Mouse (Mus musculus) spleen, adult 2 months (tissue): ENCODE results near the gene Paxbp1. TPM values are rescaled to one million over a fixed set of nuclear protein-coding genes. Genes with fewer than 3 reads are reported as not detected.

Experiments used
- DNase-seq, 2 experiments: peaks; one replicate each; pipeline versions ENCODE4 v3.0.0 to v3.0.0-alpha.2; 2012 to 2021; ENCODE audit warnings: low spot score in 2 of 2, low read depth in 1 of 2
- H3K27ac ChIP-seq: fragments of 200-500 bp; 2 replicates; pipeline ENCODE4 v1.5.1; 2012; ENCODE audit warnings: low read length, inconsistent platforms; ENCODE audit not compliant: insufficient read depth
- H3K27me3 ChIP-seq: fragments of 200-500 bp; 2 replicates; pipeline ENCODE4 v1.6.1; 2012; ENCODE audit warnings: mild to moderate bottlenecking, moderate library complexity, low read length, inconsistent platforms; ENCODE audit not compliant: control insufficient read depth, insufficient read depth
- H3K36me3 ChIP-seq: fragments of 200-500 bp; 2 replicates; pipeline ENCODE4 v1.6.1; 2012; ENCODE audit warnings: mild to moderate bottlenecking, low read length, inconsistent platforms; ENCODE audit not compliant: control insufficient read depth, insufficient read depth
- H3K4me1 ChIP-seq: fragments of 200-500 bp; 2 replicates; pipeline ENCODE4 v1.6.1; 2011; ENCODE audit warnings: inconsistent platforms; ENCODE audit not compliant: control insufficient read depth, insufficient read depth, insufficient read length
- H3K4me3 ChIP-seq: fragments of 200-500 bp; 2 replicates; pipeline ENCODE4 v1.5.1; 2011; ENCODE audit warnings: mild to moderate bottlenecking, inconsistent platforms; ENCODE audit not compliant: insufficient read depth, insufficient read length; ENCODE audit errors: extremely low read depth
- CTCF ChIP-seq: fragments of 200-500 bp; IDR thresholded peaks from 2 replicates; pipeline ENCODE4 v1.5.1; 2011; ENCODE audit warnings: mild to moderate bottlenecking, inconsistent platforms; ENCODE audit not compliant: insufficient read depth, insufficient read length, insufficient replicate concordance; ENCODE audit errors: extremely low read depth
- POLR2A ChIP-seq: fragments of 200-500 bp; IDR thresholded peaks from 2 replicates; pipeline ENCODE4 v1.6.1; 2011; ENCODE audit warnings: low read depth, low read length, inconsistent platforms
- WGBS: fragments of 180-500 bp; shearing (Covaris S2); methylation state at CpG from one replicate; pipeline ENCODE4 v1.1.7; 2018; 5-methylcytosine and 5-hydroxymethylcytosine counted together
- polyA plus RNA-seq: library from polyadenylated mRNA; depleted of rRNA; stranded (reverse); fragments of >200 nt; gene quantifications from 2 replicates; pipeline ENCODE4 v1.2.3, GENCODE M21; 2012

Paxbp1 gene
- polyA plus RNA-seq, 1 experiment = 10.4 TPM

DNA sequence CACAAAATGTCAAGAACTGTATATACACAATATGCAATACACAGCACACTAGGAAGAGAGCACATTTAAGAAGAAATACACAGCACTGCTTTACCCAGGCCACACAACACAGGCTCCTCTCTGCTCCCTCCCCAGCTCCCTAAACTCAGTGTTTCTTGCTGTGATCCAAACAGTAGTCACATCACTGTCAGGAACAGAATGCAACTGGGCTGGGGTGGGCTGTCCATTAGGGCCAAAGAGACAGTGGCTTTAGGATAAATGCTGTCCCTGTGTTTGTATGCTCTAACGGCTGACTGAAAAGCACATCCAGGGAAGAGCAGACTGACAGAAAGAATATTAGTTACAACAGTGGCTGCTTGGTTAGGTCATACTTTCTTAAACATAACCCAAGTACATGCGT, 14.4 kb downstream of the Paxbp1 start:
- Histone ChIP-seq H3K27ac (no peak overlapping the region), H3K36me3 (peaks cover 46% of the 10 kb centered on the region), H3K4me1 (no peaks in the 10 kb centered on the region), H3K27me3 (no peaks in the 10 kb centered on the region), H3K4me3 (no peak overlapping the region)
- WGBS = 97% methylated on average over 2 of the region's 2 CpGs
- no peak for TF ChIP-seq POLR2A
- no peak for TF ChIP-seq CTCF
- DNase-seq = no peak

DNA sequence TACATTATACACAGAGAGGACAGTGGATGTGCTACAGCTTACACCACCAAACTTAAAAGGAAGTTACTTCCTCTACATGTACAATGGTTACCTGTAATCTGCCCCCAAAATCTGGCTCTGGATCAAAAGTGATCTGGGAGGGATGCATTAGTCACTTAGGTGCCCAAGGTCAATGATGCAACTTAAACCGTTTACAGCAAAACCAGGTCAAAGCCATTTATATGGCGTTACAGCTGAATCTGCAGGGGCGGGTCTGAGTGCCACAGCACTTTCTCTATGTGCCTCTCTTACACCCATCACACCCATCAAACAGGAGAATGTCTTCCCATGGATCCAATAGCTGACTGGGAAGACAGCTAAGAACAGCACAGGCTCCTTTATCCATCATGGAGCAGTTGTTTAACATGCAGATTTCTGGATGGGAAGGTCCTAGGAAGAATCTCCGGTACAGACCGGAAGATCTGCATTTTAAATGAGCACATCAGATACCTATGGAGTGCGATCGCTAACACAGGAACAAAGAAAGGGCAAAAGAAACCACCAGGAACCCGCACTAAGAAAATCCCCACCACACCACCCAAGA, 15.1 kb downstream of the Paxbp1 start:
- peaks cover 46% of the 10 kb centered on the region for H3K36me3 ChIP-seq
- H3K27me3 ChIP-seq = no peaks in the 10 kb centered on the region
- WGBS = 95% methylated on average over 8 of the region's 8 CpGs

GRCm38 (mm10) chr16:91026290-91026689, 18.1 kb downstream of the Paxbp1 start:
- H3K27ac ChIP-seq = no peak overlapping the region
- DNase-seq = no peak
- H3K4me1 ChIP-seq = no peaks in the 10 kb centered on the region
- WGBS = 95% methylated on average over 4 of the region's 4 CpGs
- peaks cover 48% of the 10 kb centered on the region for H3K36me3 ChIP-seq
- H3K4me3 ChIP-seq = no peak overlapping the region
- TF ChIP-seq CTCF = no peak
- TF ChIP-seq POLR2A = no peak
- no peaks in the 10 kb centered on the region for H3K27me3 ChIP-seq

More for the DNA sequence above, 15.1 kb downstream of the Paxbp1 start:
- Histone ChIP-seq H3K4me1 (no peaks in the 10 kb centered on the region), H3K27ac (no peak overlapping the region), H3K4me3 (no peak overlapping the region)
- no peak for TF ChIP-seq POLR2A
- TF ChIP-seq CTCF = no peak
- no peak for DNase-seq

DNA sequence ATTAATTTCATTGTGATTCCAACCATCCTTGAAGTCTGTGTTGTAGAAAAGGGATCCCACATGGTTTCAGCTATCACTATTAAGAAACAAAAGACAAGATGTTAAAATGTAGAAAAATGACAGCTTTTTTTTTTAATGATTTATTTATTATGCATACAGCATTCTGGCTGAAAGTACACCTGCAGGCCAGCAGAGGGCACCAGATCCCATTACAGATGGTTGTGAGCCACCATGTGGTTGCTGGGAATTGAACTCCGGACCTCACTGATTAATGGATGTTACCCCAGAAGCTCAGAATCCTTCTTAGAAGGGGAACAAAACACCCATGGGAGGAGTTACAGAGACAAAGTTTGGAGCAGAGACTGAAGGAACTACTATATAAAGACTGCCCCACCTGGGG, 21.0 kb downstream of the Paxbp1 start:
- Histone ChIP-seq H3K27ac (no peak overlapping the region), H3K4me1 (no peaks in the 10 kb centered on the region; the same call in 1 of the 2 replicates), H3K4me3 (no peak overlapping the region), H3K27me3 (no peaks in the 10 kb centered on the region), H3K36me3 (peaks cover 45% of the 10 kb centered on the region)
- WGBS = 97% methylated on average over 1 of the region's 1 CpGs
- TF ChIP-seq CTCF (peak; percentile 5; the same call in 1 of the 2 replicates), POLR2A (no peak)
- no peak for DNase-seq

GRCm38 (mm10) chr16:91020842-91021483, 23.4 kb downstream of the Paxbp1 start:
- peaks cover 36% of the 10 kb centered on the region for H3K36me3 ChIP-seq
- 62% methylated on average over 10 of the region's 10 CpGs for WGBS
- H3K27ac ChIP-seq = peak overlapping the region; percentile 29

GRCm38 (mm10) chr16:91019476-91019875, 24.9 kb downstream of the Paxbp1 start:
- no peak overlapping the region for H3K4me3 ChIP-seq
- TF ChIP-seq POLR2A (no peak), CTCF (no peak)
- no peak overlapping the region for H3K27ac ChIP-seq
- H3K36me3 ChIP-seq = peaks cover 29% of the 10 kb centered on the region
- 90% methylated on average over 4 of the region's 4 CpGs for whole genome bisulfite sequencing
- DNase-seq = no peak
- no peaks in the 10 kb centered on the region; the same call in 1 of the 2 replicates for H3K4me1 ChIP-seq
- no peaks in the 10 kb centered on the region for H3K27me3 ChIP-seq

More at GRCm38 (mm10) chr16:91020842-91021483, 23.4 kb downstream of the Paxbp1 start:
- no peak for TF ChIP-seq POLR2A
- no peak for TF ChIP-seq CTCF
- H3K4me1 ChIP-seq = no peaks in the 10 kb centered on the region; the same call in 1 of the 2 replicates
- no peak overlapping the region for H3K4me3 ChIP-seq
- H3K27me3 ChIP-seq = no peaks in the 10 kb centered on the region
- DNase-seq = no peak

- H3K36me3 ChIP-seq = peaks cover 19% of the 10 kb centered on the region
- WGBS = 92% methylated on average over 4 of the region's 4 CpGs
These were observed 28.6 kb downstream of the Paxbp1 start for GRCm38 (mm10) chr16:91015761-91016160.

More at GRCm38 (mm10) chr16:91015761-91016160, 28.6 kb downstream of the Paxbp1 start:
- H3K27me3 ChIP-seq = no peaks in the 10 kb centered on the region
- TF ChIP-seq CTCF = no peak
- no peak for TF ChIP-seq POLR2A
- DNase-seq = no peak
- no peak overlapping the region for H3K27ac ChIP-seq
- no peak overlapping the region for H3K4me3 ChIP-seq
- no peaks in the 10 kb centered on the region; the same call in 1 of the 2 replicates for H3K4me1 ChIP-seq
